ENCODE assay signal across 34 mouse cellular contexts in genomic region chr12:76269196-76269595, GRCm38 (mm10). TPM values are rescaled to one million over a fixed set of nuclear protein-coding genes. Genes with fewer than 3 reads are reported as not detected.
DNase-seq lines count a peak whose midpoint lies in the region; ATAC-seq and TF ChIP-seq lines count a peak whose summit lies in the region.
"Had no signal": no experiment of that assay in that cellular context is flagged by ENCODE, and none has a peak within 500 bp of the region (broad histone marks: within the 10 kb centered on the region; RNA-seq: fewer than 3 reads in every experiment).

No protein-coding gene starts in this region.

- no peaks in the 10 kb centered on the region for H3K9me3 ChIP-seq in kidney, embryonic 16.5 days (ENCODE audit: low read length)
- H3K9me3 ChIP-seq in liver, embryonic 14.5 days (ENCODE audit: control insufficient read depth, low read length) = no peaks in the 10 kb centered on the region
- no peaks in the 10 kb centered on the region for H3K9me3 ChIP-seq in forebrain, embryonic 12.5 days
- H3K9me3 ChIP-seq in stomach, postnatal 0 days (ENCODE audit: control insufficient read depth, low read length) = no peaks in the 10 kb centered on the region
- H3K9me3 ChIP-seq: G1E; hindbrain, embryonic 10.5 days; hindbrain, embryonic 15.5 days; limb, embryonic 13.5 days; lung, embryonic 15.5 days; midbrain, embryonic 12.5 days; neural tube, embryonic 13.5 days had no signal

- no peak for TF ChIP-seq EP300 in liver, embryonic 14.5 days (IDR thresholded peaks at IDR 0.05; ENCODE audit: low read depth)
- TF ChIP-seq EP300 in stomach, postnatal 0 days (optimal IDR thresholded peaks at IDR 0.05) = no peak

- no peak overlapping the region for H3K4me2 ChIP-seq in kidney, embryonic 16.5 days (replicated peaks; ENCODE audit: low read depth, low read length)
- H3K4me2 ChIP-seq in liver, embryonic 14.5 days (ENCODE audit: low read depth) = no peak overlapping the region
- no peak overlapping the region for H3K4me2 ChIP-seq in forebrain, embryonic 12.5 days
- H3K4me2 ChIP-seq in stomach, postnatal 0 days (replicated peaks; ENCODE audit: low read depth) = no peak overlapping the region
- H3K4me2 ChIP-seq: hindbrain, embryonic 15.5 days; limb, embryonic 13.5 days; lung, embryonic 15.5 days; midbrain, embryonic 12.5 days; neural tube, embryonic 13.5 days had no signal

- 0 out of 2 replicates have a peak, but pooled peaks have one; percentile 2 for TF ChIP-seq CTCF in liver, embryonic 14.5 days (IDR thresholded peaks at IDR 0.05; ENCODE audit: low read depth)
- TF ChIP-seq CTCF in stomach, postnatal 0 days (IDR thresholded peaks at IDR 0.05; ENCODE audit: low read depth) = no peak

- H3K4me3 ChIP-seq in kidney, embryonic 16.5 days (ENCODE audit: low read length) = no peak overlapping the region
- H3K4me3 ChIP-seq in liver, embryonic 14.5 days (ENCODE audit: insufficient read depth in 1 of 2, low read depth in 2 of 2, low read length in 2 of 2) = no peak overlapping the region
- H3K4me3 ChIP-seq in forebrain, embryonic 12.5 days (replicated peaks) = no peak overlapping the region
- no peak overlapping the region for H3K4me3 ChIP-seq in stomach, postnatal 0 days (ENCODE audit: low read depth, low read length)
- H3K4me3 ChIP-seq: hindbrain, embryonic 10.5 days; hindbrain, embryonic 15.5 days; layer of hippocampus, adult 2 months; limb, embryonic 13.5 days; lung, embryonic 15.5 days; midbrain, embryonic 12.5 days; neural tube, embryonic 13.5 days had no signal

- DNase-seq in adrenal gland, adult 2 months = peak; percentile 30
- DNase-seq in adrenal gland, adult 18-20 months (ENCODE audit: low spot score in 2 of 2) = no peak
- DNase-seq in kidney, postnatal 36 days = peak; percentile 26 to 32
- no peak for DNase-seq in liver, embryonic 14.5 days (ENCODE audit: low read depth in 3 of 3, low spot score in 3 of 3)
- peak; percentile 57 for DNase-seq in yolk sac, embryonic 10.5 days (ENCODE audit: low spot score)
- DNase-seq in stomach, postnatal 0 days (ENCODE audit: low spot score) = no peak
- DNase-seq: adrenal gland, postnatal 25 days; heart, postnatal 14 days; kidney, adult 9 months; thymus, postnatal 4 days had no signal

- no peaks in the 10 kb centered on the region for H3K27me3 ChIP-seq in kidney, embryonic 16.5 days (ENCODE audit: insufficient read depth, low read length)
- no peaks in the 10 kb centered on the region for H3K27me3 ChIP-seq in liver, embryonic 14.5 days (ENCODE audit: control insufficient read depth, insufficient read depth, low read length)
- H3K27me3 ChIP-seq in forebrain, embryonic 12.5 days = no peaks in the 10 kb centered on the region
- no peaks in the 10 kb centered on the region for H3K27me3 ChIP-seq in stomach, postnatal 0 days (ENCODE audit: control insufficient read depth, insufficient read depth, low read length)
- H3K27me3 ChIP-seq: CH12.LX; hindbrain, embryonic 15.5 days; limb, embryonic 13.5 days; lung, embryonic 15.5 days; midbrain, embryonic 12.5 days; neural tube, embryonic 13.5 days had no signal

- H3K4me1 ChIP-seq in kidney, embryonic 16.5 days (ENCODE audit: insufficient read depth, low read length) = no peaks in the 10 kb centered on the region
- peaks cover 0 to 9% of the 10 kb centered on the region in 2 experiments; a peak in 1 of 4 replicates for H3K4me1 ChIP-seq in liver, embryonic 14.5 days (replicated peaks; ENCODE audit: control insufficient read depth in 2 of 2, insufficient read depth in 2 of 2, low read length in 1 of 2)
- no peaks in the 10 kb centered on the region for H3K4me1 ChIP-seq in forebrain, embryonic 12.5 days
- H3K4me1 ChIP-seq in stomach, postnatal 0 days (replicated peaks; ENCODE audit: control insufficient read depth, insufficient read depth) = no peaks in the 10 kb centered on the region
- H3K4me1 ChIP-seq: hindbrain, embryonic 15.5 days; limb, embryonic 13.5 days; lung, embryonic 15.5 days; midbrain, embryonic 12.5 days; neural tube, embryonic 13.5 days had no signal

- no peak for ATAC-seq in kidney, embryonic 16.5 days (ENCODE audit: low FRiP score, low TSS enrichment)
- ATAC-seq in liver, embryonic 14.5 days (ENCODE audit: insufficient read depth) = peak; percentile 30
- no peak for ATAC-seq in forebrain, embryonic 12.5 days (ENCODE audit: low FRiP score)
- no peak for ATAC-seq in stomach, postnatal 0 days (ENCODE audit: low FRiP score, low TSS enrichment)
- ATAC-seq: forebrain, embryonic 14.5 days; inflammation-experienced regulatory T-cells, adult 6 months had no signal

- no peak overlapping the region for H3K27ac ChIP-seq in kidney, embryonic 16.5 days (ENCODE audit: low read length)
- H3K27ac ChIP-seq in liver, embryonic 14.5 days = no peak overlapping the region
- no peak overlapping the region for H3K27ac ChIP-seq in forebrain, embryonic 12.5 days
- no peak overlapping the region for H3K27ac ChIP-seq in stomach, postnatal 0 days (replicated peaks)
- H3K27ac ChIP-seq: hindbrain, embryonic 10.5 days; hindbrain, embryonic 15.5 days; layer of hippocampus, adult 2 months; limb, embryonic 13.5 days; lung, embryonic 15.5 days; midbrain, embryonic 12.5 days; neural tube, embryonic 13.5 days had no signal

- H3K36me3 ChIP-seq in kidney, embryonic 16.5 days (ENCODE audit: insufficient read depth, low read length) = peaks cover 12% of the 10 kb centered on the region; the same call in 1 of the 2 replicates
- peaks cover 5% of the 10 kb centered on the region for H3K36me3 ChIP-seq in liver, embryonic 14.5 days (replicated peaks; ENCODE audit: control insufficient read depth, insufficient read depth, low read depth)
- H3K36me3 ChIP-seq in forebrain, embryonic 12.5 days (replicated peaks) = peaks cover 8% of the 10 kb centered on the region; the same call in 1 of the 2 replicates
- H3K36me3 ChIP-seq in stomach, postnatal 0 days (ENCODE audit: control insufficient read depth, insufficient read depth, low read length) = no peaks in the 10 kb centered on the region
- H3K36me3 ChIP-seq: hindbrain, embryonic 15.5 days had no signal

- no peak overlapping the region for H3K9ac ChIP-seq in kidney, embryonic 16.5 days (replicated peaks; ENCODE audit: low read length)
- H3K9ac ChIP-seq in liver, embryonic 14.5 days (replicated peaks) = no peak overlapping the region
- H3K9ac ChIP-seq in forebrain, embryonic 12.5 days = no peak overlapping the region
- no peak overlapping the region for H3K9ac ChIP-seq in stomach, postnatal 0 days (ENCODE audit: low read length)
- H3K9ac ChIP-seq: hindbrain, embryonic 15.5 days; limb, embryonic 13.5 days; lung, embryonic 15.5 days; midbrain, embryonic 12.5 days; neural tube, embryonic 13.5 days had no signal

- 66% methylated on average over 7 of the region's 7 CpGs for WGBS in kidney, embryonic 16.5 days
- WGBS in liver, embryonic 14.5 days (ENCODE audit: insufficient replicate concordance) = 62% methylated on average over 7 of the region's 7 CpGs
- 76% methylated on average over 7 of the region's 7 CpGs for WGBS in forebrain, embryonic 12.5 days
- WGBS in stomach, postnatal 0 days = 74% methylated on average over 7 of the region's 7 CpGs

RNA-seq across cellular contexts. Expression of gene Mthfd1, which starts 14.1 kb away (rescaled TPM):
- 10 to 100 TPM; 41.8 to 49.4 TPM for total RNA-seq in adrenal gland, adult 2 months (2021)
- polyA plus RNA-seq in adrenal gland, adult 2 months (2012; rRNA removed) = 16.0 and 18.1 TPM in 2 replicates
- total RNA-seq in adrenal gland, adult 18-20 months (2021) = 10 to 100 TPM; 30.9 to 47.3 TPM
- polyA plus RNA-seq in kidney, embryonic 16.5 days (2015; fragmentation: Nextera tagmentation; extraction: Ambion mirVana) = 119 and 127 TPM in 2 replicates
- polyA plus RNA-seq in liver, embryonic 14.5 days (2012; rRNA removed) = 37.5 and 58.5 TPM in 2 replicates
- 83.5 and 92.8 TPM in 2 replicates for polyA plus RNA-seq in liver, embryonic 14.5 days (2014; fragmentation: Nextera tagmentation; extraction: Ambion mirVana)
- polyA plus RNA-seq in forebrain, embryonic 12.5 days (2016; fragmentation: Nextera tagmentation; extraction: Ambion mirVana) = 64.0 and 67.6 TPM in 2 replicates
- polyA plus RNA-seq in stomach, postnatal 0 days (2015; fragmentation: Nextera tagmentation; extraction: Ambion mirVana) = 28.9 and 29.6 TPM in 2 replicates

RNA-seq across cellular contexts. Expression of gene Tex21, which starts 22.6 kb away (rescaled TPM):
- total RNA-seq in adrenal gland, adult 2 months (2021) = not detected
- not detected in 2 replicates for polyA plus RNA-seq in adrenal gland, adult 2 months (2012; rRNA removed)
- not detected for total RNA-seq in adrenal gland, adult 18-20 months (2021)
- polyA plus RNA-seq in kidney, embryonic 16.5 days (2015; fragmentation: Nextera tagmentation; extraction: Ambion mirVana) = 0.10 TPM in 1 of 2 replicates, not detected in the other
- 0.04 TPM in 1 of 2 replicates, not detected in the other for polyA plus RNA-seq in liver, embryonic 14.5 days (2012; rRNA removed)
- 0.14 TPM in 1 of 2 replicates, not detected in the other for polyA plus RNA-seq in liver, embryonic 14.5 days (2014; fragmentation: Nextera tagmentation; extraction: Ambion mirVana)
- polyA plus RNA-seq in forebrain, embryonic 12.5 days (2016; fragmentation: Nextera tagmentation; extraction: Ambion mirVana) = not detected in 2 replicates
- not detected in 2 replicates for polyA plus RNA-seq in stomach, postnatal 0 days (2015; fragmentation: Nextera tagmentation; extraction: Ambion mirVana)
- total RNA-seq: adrenal gland, postnatal 25 days; gastrocnemius, adult 8-10 months; gastrocnemius, postnatal 4 days; heart, adult 8-10 months; heart, postnatal 14 days; layer of hippocampus, adult 2 months; layer of hippocampus, postnatal 25 days; left cerebral cortex, adult 8-10 months; left cerebral cortex, postnatal 36 days; megakaryocyte progenitor cell, adult 5-6 weeks had no signal
- polyA plus RNA-seq: C2C12; cortical plate, adult 2 months; embryonic facial prominence, embryonic 11.5 days; forebrain, embryonic 14.5 days; hindbrain, embryonic 10.5 days; hindbrain, embryonic 15.5 days; inflammation-experienced regulatory T-cells, adult 6 months; lung, embryonic 15.5 days; midbrain, embryonic 12.5 days; neural tube, embryonic 13.5 days; thymus, postnatal 0 days had no signal

RNA-seq across cellular contexts. Expression of gene Akap5, which starts 55.5 kb away (rescaled TPM):
- total RNA-seq in adrenal gland, adult 2 months (2021) = under 1 TPM; 0.29 to 0.76 TPM
- 0.07 TPM in 2 replicates for polyA plus RNA-seq in adrenal gland, adult 2 months (2012; rRNA removed)
- total RNA-seq in adrenal gland, adult 18-20 months (2021) = under 1 TPM; 0.33 to 0.54 TPM
- 1.4 and 1.9 TPM in 2 replicates for polyA plus RNA-seq in kidney, embryonic 16.5 days (2015; fragmentation: Nextera tagmentation; extraction: Ambion mirVana)
- 0.21 and 0.32 TPM in 2 replicates for polyA plus RNA-seq in liver, embryonic 14.5 days (2012; rRNA removed)
- polyA plus RNA-seq in liver, embryonic 14.5 days (2014; fragmentation: Nextera tagmentation; extraction: Ambion mirVana) = 0.14 and 0.25 TPM in 2 replicates
- polyA plus RNA-seq in forebrain, embryonic 12.5 days (2016; fragmentation: Nextera tagmentation; extraction: Ambion mirVana) = 5.9 and 6.5 TPM in 2 replicates
- 2.0 and 2.2 TPM in 2 replicates for polyA plus RNA-seq in stomach, postnatal 0 days (2015; fragmentation: Nextera tagmentation; extraction: Ambion mirVana)

Comparison
In these comparisons a context has a peak if more than half of its experiments do, and no peak if none do; other contexts are left out.
1. DNase-seq: peak in adrenal gland, adult 2 months (single experiment), kidney, postnatal 36 days (2 of 2) and yolk sac, embryonic 10.5 days (single experiment); none in adrenal gland, adult 18-20 months (0 of 2), liver, embryonic 14.5 days (0 of 3) and stomach, postnatal 0 days (single experiment).